Mouse (Mus musculus) limb, embryonic 14.5 days (tissue): ENCODE data around the gene Hexdc. TPM values are rescaled to one million over a fixed set of nuclear protein-coding genes. Genes with fewer than 3 reads are reported as not detected.

Experiments used
- ATAC-seq: fragments of 200-750 bp; cut with Nextera tagmentation; 2 replicates; pipeline ENCODE4 v1.8.0; 2017; ENCODE audit warnings: low read depth, moderate number of reproducible peaks, moderate TSS enrichment; ENCODE audit not compliant: low FRiP score
- DNase-seq: peaks from one replicate; pipeline ENCODE4 v3.0.0-alpha.2; 2015; ENCODE audit warnings: low spot score
- H3K27ac ChIP-seq: fragments of 300-500 bp; sonication (generic); replicated peaks from 2 replicates; pipeline ENCODE4 v1.5.1; 2014; ENCODE audit warnings: low read depth, mild to moderate bottlenecking, low read length, moderate library complexity, mixed read lengths
- H3K27me3 ChIP-seq: fragments of 300-500 bp; sonication (generic); 2 replicates; pipeline ENCODE4 v1.6.1; 2014; ENCODE audit warnings: low read length, mixed read lengths; ENCODE audit not compliant: control insufficient read depth, insufficient read depth
- H3K36me3 ChIP-seq: fragments of 300-500 bp; sonication (generic); 2 replicates; pipeline ENCODE4 v1.6.1; 2014; ENCODE audit warnings: mild to moderate bottlenecking, low read length, moderate library complexity, mixed read lengths; ENCODE audit not compliant: control insufficient read depth, insufficient read depth
- H3K4me1 ChIP-seq: fragments of 300-500 bp; sonication (generic); 2 replicates; pipeline ENCODE4 v1.6.1; 2014; ENCODE audit warnings: antibody characterized with exemption, low read length, mixed read lengths; ENCODE audit not compliant: control insufficient read depth, insufficient read depth
- H3K4me2 ChIP-seq: fragments of 300-500 bp; sonication (generic); replicated peaks from 2 replicates; pipeline ENCODE4 v1.6.1; 2014; ENCODE audit warnings: low read depth, mild to moderate bottlenecking, low read length, moderate library complexity; ENCODE audit not compliant: severe bottlenecking
- H3K4me3 ChIP-seq: fragments of 300-500 bp; sonication (generic); replicated peaks from 2 replicates; pipeline ENCODE4 v1.5.1; 2014; ENCODE audit warnings: low read length
- H3K9ac ChIP-seq: fragments of 300-500 bp; sonication (generic); 2 replicates; pipeline ENCODE4 v1.6.1; 2014; ENCODE audit warnings: mild to moderate bottlenecking, low read depth, low read length, moderate library complexity; ENCODE audit not compliant: severe bottlenecking
- H3K9me3 ChIP-seq: fragments of 300-500 bp; sonication (generic); 2 replicates; pipeline ENCODE4 v1.6.1; 2016; ENCODE audit warnings: low read length; ENCODE audit not compliant: control insufficient read depth
- POLR2A ChIP-seq: fragments of 200-500 bp; IDR thresholded peaks from 2 replicates; pipeline ENCODE4 v1.8.0; 2012; ENCODE audit warnings: inconsistent platforms, mild to moderate bottlenecking, moderate library complexity, borderline replicate concordance; ENCODE audit not compliant: insufficient read depth, insufficient read length; ENCODE audit errors: extremely low read depth
- WGBS: fragments of 180-500 bp; shearing (Covaris S2); extraction: QIAGEN DNeasy Blood & Tissue Kit; methylation state at CpG from one replicate; pipeline ENCODE4 v1.1.7; 2014; 5-methylcytosine and 5-hydroxymethylcytosine counted together
- polyA plus RNA-seq, 2 experiments: library from polyadenylated mRNA; depleted of rRNA in 1 of 2; stranded (reverse) in 1 of 2; unstranded in 1 of 2; fragments of >200 nt; fragmentation: Nextera tagmentation in 1 of 2; extraction: Ambion mirVana in 1 of 2; gene quantifications; 2 replicates each; pipeline versions ENCODE4 v1.2.1 to v1.2.3; 2012 to 2014

Gene Hexdc
- polyA plus RNA-seq (2012; rRNA removed) = 45.5 and 52.2 TPM in 2 replicates
- 8.4 and 12.5 TPM in 2 replicates for polyA plus RNA-seq (2014; fragmentation: Nextera tagmentation; extraction: Ambion mirVana)

DNA sequence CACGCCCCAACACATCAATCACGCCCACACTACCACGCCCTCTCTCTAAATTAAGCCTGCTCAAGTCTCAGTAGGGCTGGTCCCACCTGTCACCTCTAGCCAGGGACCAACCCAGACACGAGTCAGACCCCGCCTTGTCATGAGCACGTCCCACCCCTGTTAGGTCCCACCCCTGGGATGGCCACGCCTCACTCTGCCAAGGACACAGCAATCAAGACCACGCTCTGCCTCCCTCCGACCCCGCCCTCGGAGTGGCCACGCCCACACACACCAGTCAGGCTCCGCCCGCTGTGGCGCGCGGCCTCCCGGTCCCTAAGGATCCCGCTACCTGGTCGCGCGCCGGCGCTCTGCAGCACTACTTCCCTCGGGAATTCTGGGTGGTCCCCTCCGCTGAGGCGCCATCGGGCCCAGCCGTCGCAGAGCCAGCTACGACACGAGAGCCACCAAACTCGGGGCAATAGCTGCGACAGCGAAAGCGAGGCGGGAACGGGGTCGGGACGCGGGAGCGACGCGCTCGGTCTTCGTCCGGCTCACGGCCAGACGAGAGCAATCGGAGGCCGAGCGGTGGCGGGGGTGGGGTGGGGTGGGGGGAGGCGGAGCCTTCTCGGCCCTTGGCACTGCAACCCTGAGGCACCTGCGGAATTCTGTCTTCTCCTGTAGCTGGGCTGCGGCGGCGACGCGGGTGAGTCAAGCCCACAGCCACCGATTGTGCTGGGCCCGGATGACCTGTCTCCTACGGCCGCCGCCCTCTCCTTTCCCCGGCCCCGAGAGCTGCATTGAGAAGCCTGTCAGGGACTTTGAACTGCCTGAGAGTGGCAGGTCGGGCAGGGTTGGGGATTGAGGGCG, at the start of gene Hexdc, which contains the start of gene Ogfod3:
Gene Hexdc, plus strand, starts transcription at position 273 of the 846 bp plus-strand sequence.
Gene Ogfod3, minus strand, starts transcription at position 551 of the 846 bp plus-strand sequence.
- ATAC-seq = peak; percentile 96
- H3K27ac ChIP-seq = peak within 1 kb of the TSS; percentile 66
- under 1% methylated on average over 61 of the region's 70 CpGs for WGBS
- H3K4me2 ChIP-seq = peak within 1 kb of the TSS; percentile 76
- H3K9ac ChIP-seq = peak within 1 kb of the TSS; percentile 73
- TF ChIP-seq POLR2A = peak; percentile 77; the same call in 1 of the 2 replicates
- DNase-seq = peak; percentile 95
- H3K4me1 ChIP-seq = peaks cover 6% of the 10 kb centered on the region; the same call in 1 of the 2 replicates
- peaks cover 14% of the 10 kb centered on the region; the same call in 1 of the 2 replicates for H3K36me3 ChIP-seq
- no peaks in the 10 kb centered on the region for H3K9me3 ChIP-seq
- H3K4me3 ChIP-seq = peak within 1 kb of the TSS; percentile 57
- no peaks in the 10 kb centered on the region for H3K27me3 ChIP-seq

DNA sequence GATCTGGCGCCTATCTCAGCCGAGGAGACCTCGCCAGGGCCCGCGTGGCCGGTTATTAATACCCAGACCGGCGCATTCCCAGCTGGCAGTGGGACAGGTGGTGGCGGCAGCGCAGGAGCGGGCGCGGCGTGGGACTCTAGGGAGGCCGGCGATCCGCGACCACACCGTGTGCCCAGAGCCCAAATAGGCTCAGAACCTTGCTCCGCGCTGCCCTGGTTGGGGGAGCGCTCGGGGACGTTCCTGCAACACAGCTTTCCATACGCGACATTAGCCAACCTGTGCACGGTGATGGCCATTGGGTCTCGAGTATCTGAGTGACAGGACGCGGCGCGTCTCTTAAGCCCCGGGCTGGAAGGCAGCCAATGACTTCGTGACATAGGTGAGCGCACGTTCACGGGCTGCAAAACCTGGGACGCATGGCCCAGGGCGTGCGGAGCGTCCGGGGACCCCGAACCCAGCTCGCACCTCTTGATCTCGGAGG, 47.8 kb upstream of the Hexdc start:
- Histone ChIP-seq H3K36me3 (no peaks in the 10 kb centered on the region), H3K4me3 (peak overlapping the region; percentile 35), H3K27ac (no peak overlapping the region), H3K9me3 (no peaks in the 10 kb centered on the region), H3K9ac (peak overlapping the region; percentile 36), H3K4me2 (peak overlapping the region; percentile 61), H3K27me3 (peaks cover 37% of the 10 kb centered on the region), H3K4me1 (peaks cover 4% of the 10 kb centered on the region; the same call in 1 of the 2 replicates)
- TF ChIP-seq POLR2A = no peak
- ATAC-seq (no peak), DNase-seq (peak; percentile 10)
- 1% methylated on average over 45 of the region's 45 CpGs for WGBS

DNA sequence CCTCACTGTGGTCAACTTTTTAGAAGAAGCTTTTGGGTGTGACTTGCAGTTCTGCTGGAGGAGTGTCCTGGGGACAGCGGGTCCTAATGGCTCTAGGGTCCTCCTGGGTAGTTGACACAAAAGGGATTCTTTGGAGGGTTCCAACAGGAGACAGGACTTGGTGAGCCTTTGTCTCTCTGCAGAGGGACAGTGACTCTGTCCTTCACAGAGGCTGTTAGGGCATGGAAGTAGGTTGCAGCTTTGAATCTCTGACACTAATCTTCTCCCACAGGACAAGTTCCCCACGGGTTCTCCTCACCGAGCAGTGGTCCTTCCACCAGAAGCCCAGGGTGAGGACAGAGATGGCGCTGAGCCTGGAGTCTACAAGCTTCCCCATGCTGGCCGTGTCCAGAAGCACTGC, 44.3 kb upstream of the Hexdc start, which contains the start of gene Uts2r:
Gene Uts2r, plus strand, starts transcription at position 301 of the 400 bp plus-strand sequence.
- 77% methylated on average over 5 of the region's 5 CpGs for WGBS
- Histone ChIP-seq H3K27ac (no peak within 1 kb of the TSS), H3K9ac (no peak within 1 kb of the TSS), H3K9me3 (no peaks in the 10 kb centered on the region), H3K4me1 (peaks cover 4% of the 10 kb centered on the region; the same call in 1 of the 2 replicates), H3K4me3 (no peak within 1 kb of the TSS), H3K4me2 (no peak within 1 kb of the TSS), H3K27me3 (peaks cover 30% of the 10 kb centered on the region), H3K36me3 (no peaks in the 10 kb centered on the region)
- no peak for TF ChIP-seq POLR2A
- ATAC-seq (no peak), DNase-seq (no peak)

DNA sequence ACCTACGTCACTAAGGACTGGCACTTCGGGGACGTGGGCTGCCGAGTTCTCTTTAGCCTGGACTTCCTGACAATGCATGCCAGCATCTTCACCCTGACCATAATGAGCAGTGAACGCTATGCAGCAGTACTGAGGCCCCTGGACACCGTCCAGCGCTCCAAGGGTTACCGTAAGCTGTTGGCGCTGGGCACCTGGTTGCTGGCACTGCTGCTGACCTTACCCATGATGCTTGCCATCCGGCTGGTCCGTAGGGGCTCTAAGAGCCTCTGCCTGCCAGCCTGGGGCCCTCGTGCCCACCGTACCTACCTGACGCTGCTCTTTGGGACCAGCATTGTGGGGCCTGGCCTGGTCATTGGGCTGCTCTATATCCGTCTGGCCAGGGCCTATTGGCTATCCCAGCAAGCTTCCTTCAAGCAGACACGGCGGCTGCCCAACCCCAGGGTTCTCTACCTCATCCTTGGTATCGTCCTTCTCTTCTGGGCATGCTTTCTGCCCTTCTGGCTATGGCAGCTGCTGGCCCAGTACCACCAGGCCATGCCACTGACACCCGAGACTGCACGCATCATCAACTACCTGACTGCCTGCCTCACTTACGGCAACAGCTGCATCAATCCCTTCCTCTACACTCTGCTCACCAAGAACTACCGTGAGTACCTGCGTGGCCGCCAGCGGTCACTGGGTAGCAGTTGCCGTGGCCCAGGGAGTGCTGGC, 43.4 kb upstream of the Hexdc start:
- Histone ChIP-seq H3K9me3 (no peaks in the 10 kb centered on the region), H3K27me3 (peaks cover 24% of the 10 kb centered on the region), H3K4me2 (no peak overlapping the region), H3K36me3 (no peaks in the 10 kb centered on the region), H3K4me3 (no peak overlapping the region), H3K4me1 (peaks cover 4% of the 10 kb centered on the region; the same call in 1 of the 2 replicates), H3K9ac (no peak overlapping the region), H3K27ac (no peak overlapping the region)
- 93% methylated on average over 26 of the region's 26 CpGs for WGBS
- DNase-seq = no peak
- no peak for ATAC-seq
- TF ChIP-seq POLR2A = no peak

DNA sequence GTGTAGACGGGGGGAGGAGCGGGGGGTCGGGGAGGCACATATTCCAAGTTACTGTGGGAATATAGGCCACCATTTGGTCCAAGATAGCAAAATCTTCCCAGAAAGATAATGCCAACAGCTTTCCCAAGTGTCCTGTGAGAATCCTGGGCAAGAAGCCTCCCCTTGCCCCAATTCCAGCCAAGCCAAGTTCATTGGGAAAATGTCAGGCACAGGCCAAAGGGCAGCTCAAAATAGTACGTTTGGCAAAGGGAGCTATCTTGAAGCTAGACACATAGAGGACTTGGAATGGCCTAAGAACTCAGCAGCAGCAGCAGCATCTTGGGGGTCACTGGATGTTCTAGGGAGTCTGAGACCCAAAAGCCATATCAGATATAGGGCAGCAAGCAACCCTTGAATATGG, 40.5 kb upstream of the Hexdc start:
- H3K27me3 ChIP-seq = no peaks in the 10 kb centered on the region
- H3K27ac ChIP-seq = no peak overlapping the region
- no peak for DNase-seq
- no peak for TF ChIP-seq POLR2A
- H3K4me1 ChIP-seq = no peaks in the 10 kb centered on the region
- H3K9ac ChIP-seq = no peak overlapping the region
- ATAC-seq = no peak
- no peaks in the 10 kb centered on the region for H3K9me3 ChIP-seq
- WGBS = 87% methylated on average over 4 of the region's 4 CpGs
- no peaks in the 10 kb centered on the region for H3K36me3 ChIP-seq
- no peak overlapping the region for H3K4me3 ChIP-seq
- no peak overlapping the region for H3K4me2 ChIP-seq
